Mouse (Mus musculus) R1 (cell line): ENCODE results near the gene Gatd1.
A peak's percentile ranks its signal among the peaks of the same experiment; 100 is the strongest.

Experiments
- DNase-seq: peaks from one replicate; pipeline ENCODE4 v3.0.0-alpha.2; 2018; ENCODE audit warnings: low read depth, low spot score

Gatd1 gene

GRCm38 (mm10) chr7:141390326-141391259 is 23.3 kb downstream of the Gatd1 start:
- DNase-seq, result no peak

GRCm38 (mm10) chr7:141388487-141389109 is 25.3 kb downstream of the Gatd1 start:
- no peak for DNase-seq

DNA sequence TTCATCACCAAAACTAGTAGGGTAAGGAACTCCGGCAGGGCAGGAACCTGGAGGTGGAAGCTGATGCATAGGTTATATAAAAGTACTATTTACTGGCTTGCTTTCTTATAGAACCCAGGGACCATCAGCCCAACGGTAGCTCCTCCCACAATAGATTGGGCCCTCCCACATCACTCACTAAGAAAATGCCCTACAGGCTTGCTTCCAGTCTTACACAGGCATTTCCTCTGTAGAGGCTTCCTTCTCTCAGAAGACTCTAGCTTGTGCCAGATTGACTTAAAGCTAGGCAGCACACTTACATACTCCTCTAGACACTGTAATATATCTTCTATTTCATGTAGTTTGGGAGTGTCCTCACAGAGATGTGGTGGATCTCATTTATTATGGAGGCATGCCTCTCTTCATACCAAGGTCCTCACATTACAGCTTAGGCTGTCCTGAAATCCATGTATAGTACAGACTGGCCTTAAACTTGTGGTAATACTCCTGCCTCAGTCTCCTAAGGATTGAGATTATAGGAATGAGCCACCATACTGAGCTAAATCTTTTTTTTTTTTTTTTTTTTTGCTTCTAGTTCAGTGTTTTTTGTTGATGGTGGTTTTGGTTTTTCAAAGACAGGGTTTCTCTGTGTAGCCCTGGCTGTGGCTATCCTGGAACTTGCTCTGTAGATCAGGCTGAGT is 26.0 kb downstream of the Gatd1 start:
- DNase-seq, result peak; percentile 46

DNA sequence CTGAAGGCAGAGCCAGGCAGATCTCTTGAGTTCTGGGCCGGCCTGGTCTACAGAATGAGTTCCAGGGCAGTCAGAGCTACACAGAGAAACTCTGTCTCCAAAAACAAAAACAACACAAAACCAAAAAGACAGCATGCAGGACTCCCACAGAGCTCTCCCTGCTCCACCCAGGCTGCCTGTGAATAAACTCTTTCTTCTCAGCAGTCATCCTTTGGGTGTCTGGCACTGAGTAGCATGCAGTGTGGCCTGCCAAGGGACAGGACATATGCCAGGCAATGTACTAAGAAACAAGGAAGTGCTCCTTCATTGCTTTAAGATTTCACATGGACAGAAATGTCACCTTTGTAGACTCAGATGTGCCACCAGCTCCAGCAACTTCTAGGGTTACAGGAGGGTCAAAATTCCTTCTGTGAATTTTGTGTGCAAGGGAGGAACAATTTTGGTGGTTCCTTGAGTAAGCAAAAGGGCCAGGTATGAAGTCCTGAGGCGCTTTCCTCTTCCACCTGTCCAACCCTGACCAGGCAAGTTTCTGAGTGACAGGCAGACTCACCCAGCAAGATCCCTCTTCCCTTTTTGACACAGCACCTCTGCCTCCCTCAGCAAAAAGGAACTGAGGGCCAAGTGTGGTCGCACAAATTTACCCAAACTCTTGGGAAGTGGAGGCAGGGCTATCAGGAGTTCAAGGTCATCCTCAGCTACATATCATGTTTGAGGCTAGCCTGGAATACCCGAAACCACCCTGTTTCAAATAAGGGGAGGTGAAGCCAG is 32.7 kb downstream of the Gatd1 start:
- DNase-seq, result no peak

DNA sequence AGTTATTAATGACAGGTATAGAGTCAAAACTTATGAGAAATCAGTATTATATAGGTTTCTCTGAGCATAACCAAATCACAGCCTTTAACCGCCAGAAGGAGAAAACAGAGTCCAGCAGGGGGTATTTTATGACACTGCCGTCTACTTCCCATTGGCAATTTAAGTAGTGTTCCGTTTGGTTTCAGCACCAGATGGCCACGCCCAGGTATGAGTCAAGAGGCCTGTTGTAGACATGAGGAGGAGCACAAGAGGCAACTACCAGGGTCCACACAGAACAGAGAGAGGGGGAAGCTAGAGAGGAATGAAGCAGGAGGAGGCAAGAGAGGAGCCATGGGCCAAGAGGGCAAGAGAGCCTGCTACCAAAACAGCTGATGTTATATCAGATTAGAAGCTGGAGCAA is 34.4 kb downstream of the Gatd1 start:
- DNase-seq, result peak; percentile 68

DNA sequence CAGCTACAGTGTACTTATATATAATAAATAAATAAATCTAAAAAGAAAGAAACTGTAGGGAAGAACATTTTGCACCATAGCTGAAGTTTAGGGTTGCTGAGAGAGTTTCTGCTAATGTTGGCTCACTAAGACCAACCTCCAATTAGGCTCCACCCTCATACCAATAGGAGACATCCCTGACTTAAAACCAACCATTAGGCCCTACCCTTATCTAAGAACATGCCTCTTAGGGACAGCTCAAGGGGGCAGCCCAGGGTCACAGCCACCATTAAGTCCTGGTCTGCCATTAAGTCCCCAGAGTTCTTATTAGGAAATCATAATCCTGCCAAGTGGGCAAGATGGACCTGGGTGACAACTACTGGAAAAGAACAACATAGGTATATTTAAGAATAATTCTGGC is 39.5 kb downstream of the Gatd1 start:
- peak; percentile 61 for DNase-seq

GRCm38 (mm10) chr7:141373611-141374010 is 40.3 kb downstream of the Gatd1 start:
- peak; percentile 92 for DNase-seq

DNA sequence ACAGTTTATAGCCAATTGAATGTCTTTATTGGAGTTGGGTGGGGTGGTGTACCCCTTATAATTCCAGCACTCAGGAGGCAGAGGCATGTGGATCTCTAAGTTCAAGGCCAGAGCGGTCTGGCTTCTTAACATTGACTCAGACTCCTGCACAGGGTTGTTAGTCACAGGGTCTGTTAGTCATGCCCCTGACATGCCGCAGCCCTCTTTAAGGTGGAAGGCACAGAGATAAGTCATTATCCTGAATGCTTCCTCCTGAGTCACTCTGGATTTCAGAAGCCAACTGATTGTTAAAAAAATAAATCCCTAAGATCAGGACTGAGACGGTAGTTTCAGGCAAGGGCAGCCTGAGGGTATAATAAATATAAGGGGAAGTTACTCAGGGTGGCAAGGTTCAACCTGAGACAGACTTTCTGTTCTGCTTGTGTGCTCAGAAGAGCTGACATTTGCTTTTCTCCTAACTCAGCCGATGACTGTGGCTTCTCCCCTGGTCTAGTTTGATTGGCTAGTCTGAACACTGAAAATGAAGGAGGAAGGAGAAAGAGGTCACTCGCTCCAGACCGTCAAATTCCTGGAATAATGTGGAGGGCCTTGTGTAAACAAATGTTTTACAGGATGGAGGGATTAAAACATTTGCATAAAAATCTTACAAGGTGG is 41.9 kb downstream of the Gatd1 start:
- peak; percentile 57 for DNase-seq

DNA sequence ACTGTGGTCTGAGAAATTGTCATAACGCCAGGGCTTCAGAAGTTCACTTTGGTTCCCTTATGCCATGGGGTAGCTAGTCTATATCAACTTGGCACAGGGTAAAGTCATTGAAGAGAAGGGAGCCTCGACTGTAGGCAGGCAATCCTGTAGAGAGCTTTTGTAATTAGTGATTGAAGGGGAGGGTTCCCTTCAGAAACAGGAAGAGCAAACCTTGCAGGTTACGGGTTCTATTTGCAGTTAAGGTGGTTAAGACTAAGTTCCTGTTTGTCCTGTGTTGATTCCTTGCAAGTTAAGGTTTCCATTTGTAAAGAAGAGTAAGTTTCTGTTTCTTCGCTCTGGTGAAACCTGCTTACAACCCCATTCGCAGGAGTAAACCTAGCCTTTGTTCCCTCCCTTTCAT is 44.0 kb downstream of the Gatd1 start:
- no peak for DNase-seq

- DNase-seq, result peak; percentile 53
These were observed 46.6 kb downstream of the Gatd1 start for GRCm38 (mm10) chr7:141367358-141367757.

DNA sequence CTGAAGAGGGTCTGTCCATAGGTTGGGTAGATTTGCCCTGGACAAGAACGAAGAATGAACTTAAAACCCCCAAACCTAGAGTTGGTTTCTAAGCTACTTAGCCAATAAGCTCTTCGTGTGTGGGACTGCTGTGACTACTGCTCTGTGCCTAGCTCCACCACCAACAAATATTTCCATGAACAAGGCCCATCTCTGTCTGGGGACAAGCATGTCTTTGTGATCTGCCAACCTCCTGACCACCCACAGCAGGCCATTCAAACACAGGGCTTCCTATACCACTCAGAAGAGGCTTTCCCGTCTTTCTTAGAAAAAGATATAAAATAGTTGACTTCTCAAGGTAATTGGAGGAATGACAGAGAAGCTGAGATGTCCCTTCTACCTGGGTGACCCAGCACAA is 48.9 kb downstream of the Gatd1 start:
- DNase-seq, result no peak

- no peak for DNase-seq
These were observed 49.4 kb downstream of the Gatd1 start for GRCm38 (mm10) chr7:141364349-141365048.

- no peak for DNase-seq
These were observed 50.2 kb downstream of the Gatd1 start for GRCm38 (mm10) chr7:141363752-141364125.

DNA sequence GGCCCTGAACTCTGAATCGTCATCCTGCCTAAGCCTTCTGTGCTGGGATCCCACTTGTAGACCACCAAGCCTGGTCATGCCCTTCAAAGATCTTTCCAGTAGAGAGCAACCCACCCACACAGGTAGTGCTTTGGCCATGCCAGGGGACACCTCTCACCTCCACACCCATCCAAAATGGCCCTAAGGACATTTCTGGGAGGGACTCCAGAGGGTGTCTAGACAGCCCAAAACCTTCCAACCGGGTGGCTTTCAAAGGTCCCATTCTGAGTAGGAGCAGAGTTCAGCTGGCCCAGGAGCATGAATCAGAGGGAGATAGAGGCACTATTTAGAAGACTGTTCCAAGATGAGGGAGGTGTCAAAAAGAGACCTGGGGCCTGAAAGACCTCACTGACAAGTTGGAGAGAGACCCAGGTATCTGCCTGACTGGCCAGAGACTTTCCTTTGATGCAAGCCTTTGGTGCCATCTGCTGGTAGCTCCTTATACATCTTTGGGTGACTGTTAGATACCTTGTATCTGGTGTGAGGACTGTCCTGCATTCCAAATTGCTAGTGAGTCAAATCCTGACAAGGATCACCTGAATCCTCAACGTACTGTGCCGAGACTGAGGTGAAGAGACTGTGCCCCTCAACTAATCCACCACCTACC is 50.7 kb downstream of the Gatd1 start:
- DNase-seq, result peak; percentile 80

DNA sequence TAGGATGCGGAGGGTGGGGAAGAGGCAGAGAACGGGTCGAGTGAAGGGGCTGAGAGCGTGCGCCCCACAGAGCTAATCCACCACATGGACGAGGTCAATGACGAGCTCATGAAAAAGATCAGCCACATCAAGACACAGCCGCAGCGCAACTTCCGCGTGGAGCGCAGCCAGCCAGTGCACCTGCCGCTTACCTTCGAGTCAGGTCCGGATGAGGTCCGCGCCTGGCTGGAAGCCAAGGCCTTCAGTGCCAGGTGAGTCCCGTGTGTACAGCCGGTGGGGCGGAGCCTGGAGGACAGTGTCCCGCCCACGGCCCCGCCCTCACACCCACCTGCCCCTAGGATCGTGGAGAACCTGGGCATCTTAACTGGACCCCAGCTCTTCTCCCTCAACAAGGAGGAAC is 52.4 kb downstream of the Gatd1 start:
- peak; percentile 38 for DNase-seq
